Mouse (Mus musculus) bone marrow macrophage, adult 2 months (primary cell): Measurements from ENCODE around the gene Trmt10c.
"Not testable (repeated sequence)": the region's sequence is repeated elsewhere in the genome, so short reads cannot be mapped to it uniquely, and the experiment has no call there.

Source experiments
- CTCF ChIP-seq: IDR thresholded peaks from 2 replicates; pipeline ENCODE4 v1.5.1; 2012; ENCODE audit warnings: low read depth, mild to moderate bottlenecking, low read length, moderate library complexity
- POLR2A ChIP-seq: IDR thresholded peaks from 2 replicates; pipeline ENCODE4 v1.6.1; 2012; ENCODE audit warnings: mild to moderate bottlenecking, low read depth, low read length, borderline replicate concordance

- not testable (repeated sequence) for TF ChIP-seq POLR2A, CTCF
These were observed 35.5 kb upstream of the Trmt10c start for GRCm38 (mm10) chr16:56073150-56073549.
